Mouse (Mus musculus) thymus, postnatal 36 days (tissue): ENCODE measurements around the gene Bicral.
A peak's percentile ranks its signal among the peaks of the same experiment; 100 is the strongest.
"Not testable (repeated sequence)": the region's sequence is repeated elsewhere in the genome, so short reads cannot be mapped to it uniquely, and the experiment has no call there.

ENCODE experiments used
- DNase-seq, 2 experiments: peaks; one replicate each; pipeline ENCODE4 v3.0.0; 2022; ENCODE audit warnings: mixed read lengths in 2 of 2

Bicral gene

DNA sequence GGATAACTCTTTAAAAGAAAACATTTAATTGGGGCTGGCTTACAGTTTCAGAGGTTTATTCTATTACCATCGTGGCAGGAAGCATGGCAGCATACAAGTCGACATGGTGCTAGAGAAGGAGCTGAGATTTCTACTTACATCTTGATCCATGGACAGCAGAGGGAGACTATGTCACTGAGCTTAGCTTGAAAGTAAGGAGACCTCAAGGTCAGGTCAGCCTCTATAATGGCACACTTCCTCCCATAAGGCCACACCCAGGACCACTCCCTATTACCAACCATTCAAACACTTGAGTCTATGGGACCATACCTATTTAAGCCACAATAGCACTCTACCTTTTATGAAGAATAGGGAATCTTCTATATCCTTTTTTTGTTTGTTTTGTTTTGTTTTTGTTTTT, 65.3 kb downstream of the Bicral start:
- no peak for DNase-seq

DNA sequence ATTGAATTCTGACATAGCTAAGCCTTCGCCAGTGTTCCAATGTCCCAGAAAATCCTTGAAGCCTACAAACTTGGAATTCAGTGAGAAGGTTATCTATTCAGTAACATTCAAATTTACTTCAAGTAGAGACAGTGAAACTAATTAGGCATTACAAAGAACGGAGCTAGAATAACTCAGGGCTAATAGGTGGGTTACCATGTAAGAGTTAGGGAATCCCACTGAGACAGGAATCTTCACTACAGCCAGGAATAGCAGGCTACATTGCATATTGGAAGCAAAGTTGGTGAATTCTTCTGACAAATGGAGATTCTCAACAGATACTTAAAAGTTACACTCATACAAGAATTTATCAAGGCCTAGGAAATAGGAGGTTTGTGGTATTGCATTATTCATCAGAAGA, 70.3 kb downstream of the Bicral start:
- not testable (repeated sequence) for DNase-seq

DNA sequence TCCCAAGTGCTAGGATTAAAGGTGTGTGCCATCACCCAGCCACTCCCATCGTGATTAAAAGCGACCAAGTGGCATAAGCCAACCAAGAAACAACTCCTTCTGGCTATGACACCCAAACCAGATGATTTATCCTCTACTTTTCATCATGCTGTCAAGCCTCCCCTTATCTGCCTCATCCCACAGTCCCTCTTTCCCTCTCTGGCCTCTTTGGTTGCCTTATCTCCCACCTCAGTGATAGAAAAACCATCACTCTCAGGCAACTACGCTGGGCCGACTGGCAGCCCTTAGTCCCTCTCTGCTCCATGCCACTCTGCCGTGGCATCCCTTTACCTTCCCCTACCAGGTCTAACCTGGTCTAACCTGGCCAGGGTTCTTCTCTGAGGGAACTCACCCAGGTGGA, 71.3 kb downstream of the Bicral start:
- DNase-seq = no peak

DNA sequence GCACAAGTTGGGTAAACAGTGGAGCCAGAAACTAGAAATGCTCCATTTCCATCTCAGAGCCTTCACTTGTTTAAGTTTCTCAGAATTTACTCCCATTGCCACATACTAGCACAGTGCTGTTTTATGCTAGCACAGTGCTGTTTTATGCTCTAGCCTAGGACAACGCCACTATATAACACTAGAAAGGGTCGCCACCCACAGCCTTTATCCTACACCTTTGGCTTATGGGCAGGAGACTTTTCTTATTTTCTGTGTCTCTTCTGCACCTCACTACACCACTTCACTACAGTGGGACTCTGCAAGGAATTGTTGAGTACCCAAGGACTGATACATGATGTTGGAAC, 75.1 kb downstream of the Bicral start:
- no peak for DNase-seq

DNA sequence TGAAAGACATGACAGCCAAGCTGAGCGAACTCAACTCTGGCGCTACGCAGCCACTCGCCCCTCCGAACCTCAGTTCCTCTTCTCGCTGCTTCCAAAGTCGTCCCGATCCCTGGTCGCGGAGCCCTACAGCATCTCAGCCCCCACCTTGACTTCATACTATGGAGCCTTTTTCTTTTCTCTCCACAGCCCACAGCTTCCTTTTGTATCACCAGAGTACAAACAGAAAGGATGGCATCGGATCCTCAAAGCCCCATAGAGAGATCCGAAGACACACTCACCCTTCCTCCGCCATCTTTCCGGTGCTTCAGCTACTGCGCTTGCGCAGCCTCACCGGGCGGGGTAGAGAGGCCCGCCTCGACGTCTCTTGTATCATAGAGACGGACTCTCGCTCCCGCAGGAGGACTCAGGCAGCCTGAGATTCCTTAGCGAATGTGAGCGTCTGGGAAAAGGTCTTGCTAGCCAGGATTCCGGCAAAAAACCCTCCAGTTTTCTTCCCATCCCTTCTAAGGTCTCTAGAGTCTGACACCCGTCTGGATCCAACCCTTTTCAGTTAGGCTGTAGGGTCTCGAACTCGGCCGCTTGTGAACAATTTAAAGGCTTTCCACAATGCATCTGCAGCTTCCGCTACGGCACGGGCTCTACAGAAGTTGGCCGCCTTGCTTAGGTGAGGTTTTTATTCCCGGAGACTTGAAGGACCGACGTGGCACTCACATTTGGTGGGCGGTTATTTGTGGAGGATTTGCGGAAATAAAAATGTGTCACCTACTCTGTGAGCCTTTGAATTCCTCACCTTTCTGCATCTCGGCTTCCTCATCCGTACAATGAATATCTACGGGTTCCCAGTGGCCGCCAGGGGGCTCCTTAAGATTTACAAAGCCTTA, 75.7 kb downstream of the Bicral start, which contains the start of gene Rpl7l1:
Gene Rpl7l1 (minus strand): TSS at position 332 of the 881 bp plus-strand sequence.
- peak; percentile 90 to 92 for DNase-seq

DNA sequence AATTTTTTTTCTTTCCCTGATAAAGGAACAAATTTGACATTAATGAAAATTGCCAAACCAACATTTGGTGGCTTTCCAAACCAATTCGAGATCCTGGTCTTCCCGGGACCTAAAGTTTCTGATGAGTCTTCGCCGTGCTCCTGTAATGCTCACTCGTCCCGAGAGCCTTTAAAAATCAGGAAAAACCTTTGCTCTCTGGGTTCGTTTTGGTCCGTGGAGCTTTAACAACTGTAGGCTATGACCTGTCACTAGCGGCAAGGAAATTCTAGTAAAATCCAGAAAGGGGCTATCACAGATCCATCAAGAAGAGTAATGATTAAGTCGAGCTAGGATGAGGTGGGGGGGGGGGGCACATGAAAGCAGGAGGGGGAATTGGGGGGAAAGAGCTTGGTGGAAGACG, 76.4 kb downstream of the Bicral start:
- DNase-seq = no peak

DNA sequence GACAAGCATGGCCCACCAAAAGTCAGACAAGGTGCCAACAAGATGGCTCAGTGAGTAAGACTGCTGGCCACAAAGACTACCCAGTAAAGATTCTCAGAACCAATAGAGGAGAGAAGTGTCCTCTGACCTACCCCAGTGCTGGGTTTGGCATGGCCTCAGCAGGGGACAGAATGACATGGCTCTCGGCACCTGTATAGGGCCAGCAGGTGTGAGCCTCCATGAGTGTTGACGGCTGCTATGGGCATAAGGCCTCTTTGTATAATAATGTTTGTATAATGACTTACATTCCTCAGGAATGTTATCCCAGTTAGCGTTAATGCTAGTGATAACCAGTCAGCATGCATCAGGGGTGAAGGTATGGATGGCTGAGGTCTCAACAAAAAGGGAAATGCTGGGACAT, 82.2 kb downstream of the Bicral start:
- DNase-seq = no peak

DNA sequence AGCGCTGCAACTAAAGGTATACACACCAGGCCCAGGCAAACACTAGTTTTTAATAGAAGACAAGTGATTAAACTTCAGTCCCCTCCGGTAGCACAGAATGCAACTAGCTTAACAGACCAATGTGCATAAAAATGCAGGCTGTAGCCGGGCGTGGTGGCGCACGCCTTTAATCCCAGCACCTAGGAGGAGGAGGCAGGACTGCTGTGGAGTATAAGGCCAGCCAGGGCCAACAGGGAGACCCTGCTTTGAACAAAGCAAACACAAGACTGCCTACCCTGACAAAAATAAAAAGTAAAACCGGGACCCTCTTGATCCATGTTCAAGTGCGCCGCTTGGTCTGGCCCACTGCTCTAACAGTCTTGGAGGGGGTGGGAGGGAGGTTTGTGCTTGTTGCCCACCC, 83.2 kb downstream of the Bicral start:
- DNase-seq = no peak

DNA sequence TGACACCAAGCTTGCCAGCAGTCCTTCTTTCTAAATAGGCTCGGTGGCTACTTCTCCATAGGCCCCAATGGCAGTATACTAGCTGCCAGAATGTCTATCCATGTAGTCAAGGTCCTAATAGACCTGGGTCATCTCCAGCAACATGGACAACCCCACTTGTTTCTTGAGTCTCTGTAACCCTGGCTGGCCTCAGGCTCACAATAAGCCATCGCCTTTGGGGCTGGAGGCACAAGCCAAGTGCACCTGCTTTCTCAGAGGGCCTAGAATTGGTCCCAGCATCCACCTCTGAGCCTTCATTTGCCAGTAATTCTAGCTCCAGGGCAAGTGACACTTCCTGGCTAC, 84.2 kb downstream of the Bicral start:
- DNase-seq = no peak

DNA sequence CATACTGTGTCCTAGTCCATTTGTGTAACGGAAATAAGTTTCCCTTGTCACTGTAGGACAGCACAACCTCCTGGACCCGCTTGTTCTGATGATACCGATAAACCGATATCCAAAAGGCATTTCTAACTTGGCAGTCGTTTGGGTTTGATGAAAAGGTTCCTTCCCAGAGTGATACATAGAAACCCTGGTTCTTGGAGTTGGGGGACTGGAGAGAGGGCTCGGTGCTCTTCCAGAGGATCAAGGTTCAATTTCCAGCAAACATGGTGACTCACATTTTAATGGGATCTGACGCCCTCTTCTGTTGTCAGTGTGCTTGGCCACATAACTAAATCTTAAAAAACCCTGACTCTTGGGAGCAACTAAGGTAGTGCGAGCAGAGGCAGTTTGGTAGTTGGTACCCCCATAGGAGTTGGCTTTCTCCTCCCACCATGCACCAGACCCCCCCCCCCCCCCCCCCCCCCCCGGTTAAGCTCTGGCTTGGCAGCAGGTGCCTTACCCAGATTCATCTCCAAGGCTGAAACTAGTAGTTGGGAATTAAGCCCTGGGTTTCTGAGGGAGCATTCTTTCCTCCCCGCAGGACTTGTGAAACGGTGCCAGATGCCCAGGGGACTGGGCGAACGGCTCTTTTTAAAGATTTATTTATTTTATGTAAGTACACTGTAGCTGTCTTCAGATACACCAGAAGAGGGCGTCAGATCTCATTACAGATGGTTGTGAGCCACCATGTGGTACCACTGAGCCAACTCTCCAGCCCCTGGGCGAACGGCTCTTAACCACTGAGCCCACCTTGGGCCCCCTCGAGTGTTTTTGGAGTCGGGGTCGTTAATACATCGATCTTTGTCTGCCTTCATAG, 84.8 kb downstream of the Bicral start:
- no peak for DNase-seq

DNA sequence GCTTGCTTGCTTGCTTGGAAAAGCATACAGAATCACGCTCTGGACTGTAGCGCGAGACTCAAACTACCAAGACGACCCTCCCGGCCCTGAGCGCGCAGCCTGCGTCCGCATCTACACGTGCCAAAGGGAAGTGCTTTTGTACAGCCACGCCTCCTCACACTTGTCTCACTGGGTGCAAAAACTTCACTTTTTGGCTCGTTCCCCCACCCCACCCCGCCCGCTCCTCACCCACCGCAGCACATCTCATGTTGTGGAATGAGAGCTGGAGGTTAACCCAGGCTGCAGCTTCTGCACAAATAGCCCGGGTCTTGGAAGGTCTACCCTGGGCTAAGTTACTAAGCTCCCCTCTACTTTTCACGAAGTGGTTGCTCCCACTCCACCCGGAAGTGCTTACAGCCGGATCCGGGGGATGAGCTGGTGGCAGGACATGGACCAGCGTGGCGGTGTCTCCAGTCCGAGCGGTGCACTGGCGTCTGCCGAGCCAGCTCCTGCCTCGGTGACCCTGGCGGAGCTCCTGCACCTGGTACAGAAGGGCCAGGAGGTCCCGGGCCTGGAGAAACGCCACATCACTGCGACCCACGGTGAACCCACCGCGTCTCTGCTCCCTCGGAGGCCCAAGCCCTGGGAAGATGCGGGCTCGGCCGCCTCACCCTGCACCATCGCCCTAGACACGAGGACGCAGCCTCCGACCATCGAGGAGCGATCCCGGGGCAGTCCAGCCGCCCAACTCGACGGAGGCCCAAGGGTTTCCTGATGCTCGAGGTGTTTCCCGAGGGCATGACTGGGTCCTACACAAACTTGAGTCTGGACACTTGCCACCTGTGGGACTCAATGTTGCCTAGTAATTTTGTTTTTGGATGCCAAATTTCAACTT, 85.6 kb downstream of the Bicral start, which contains the start of gene 2310039H08Rik:
Gene 2310039H08Rik (plus strand): TSS at position 232 of the 874 bp plus-strand sequence.
- peak; percentile 81 to 83 for DNase-seq

DNA sequence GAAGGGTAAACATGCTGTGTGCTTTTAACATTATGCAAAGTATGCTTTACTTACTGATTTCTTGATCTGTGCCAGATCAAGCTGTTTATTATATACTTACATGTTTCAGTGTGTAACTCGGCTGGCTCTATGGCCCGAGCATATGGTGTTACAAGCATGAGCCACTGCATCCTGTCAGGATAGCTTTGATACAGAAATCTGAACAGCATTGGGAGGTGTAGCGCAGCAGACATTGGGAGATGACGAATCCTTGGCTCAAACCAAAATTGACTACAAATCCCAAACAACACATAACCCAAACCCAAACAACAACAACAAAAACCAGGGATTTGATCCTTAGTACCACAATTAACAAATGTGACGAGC, 86.3 kb downstream of the Bicral start:
- DNase-seq = no peak

DNA sequence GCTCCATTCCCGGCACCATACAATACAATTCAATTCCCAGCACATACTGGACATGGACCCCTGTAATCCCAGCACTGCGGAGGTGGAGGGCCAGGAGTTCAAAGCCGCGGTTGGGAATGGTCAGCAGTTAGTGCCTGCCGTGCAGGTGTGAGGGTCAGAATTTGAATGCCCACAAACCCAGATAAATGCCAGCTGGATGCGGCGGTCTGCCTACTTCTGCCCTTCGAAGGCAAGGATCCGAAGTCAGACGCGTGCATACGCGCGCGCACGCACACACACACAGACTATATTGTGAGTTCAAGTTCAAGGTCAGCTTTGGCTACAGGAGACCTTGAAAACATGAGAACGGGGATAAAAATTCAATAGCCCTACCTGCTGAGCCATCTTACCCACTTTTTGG, 86.7 kb downstream of the Bicral start:
- DNase-seq = no peak

DNA sequence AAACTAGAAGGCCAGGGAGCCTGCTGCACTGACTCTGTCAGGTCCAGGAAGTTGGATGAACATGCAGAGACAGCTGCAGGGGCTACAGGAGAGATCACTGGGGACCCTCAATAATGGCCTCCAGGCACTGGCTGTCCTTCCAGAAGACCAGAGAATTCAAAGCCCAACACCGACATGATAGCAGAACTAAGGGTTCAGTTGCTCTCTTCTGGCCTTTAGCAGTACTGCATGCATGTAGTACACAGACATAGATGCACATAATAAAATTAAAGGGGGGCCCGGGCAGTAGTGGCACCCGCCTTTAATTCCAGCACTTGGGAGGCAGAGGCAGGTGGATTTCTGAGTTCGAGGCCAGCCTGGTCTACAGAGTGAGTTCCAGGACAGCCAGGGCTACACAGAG, 87.3 kb downstream of the Bicral start:
- DNase-seq = no peak

DNA sequence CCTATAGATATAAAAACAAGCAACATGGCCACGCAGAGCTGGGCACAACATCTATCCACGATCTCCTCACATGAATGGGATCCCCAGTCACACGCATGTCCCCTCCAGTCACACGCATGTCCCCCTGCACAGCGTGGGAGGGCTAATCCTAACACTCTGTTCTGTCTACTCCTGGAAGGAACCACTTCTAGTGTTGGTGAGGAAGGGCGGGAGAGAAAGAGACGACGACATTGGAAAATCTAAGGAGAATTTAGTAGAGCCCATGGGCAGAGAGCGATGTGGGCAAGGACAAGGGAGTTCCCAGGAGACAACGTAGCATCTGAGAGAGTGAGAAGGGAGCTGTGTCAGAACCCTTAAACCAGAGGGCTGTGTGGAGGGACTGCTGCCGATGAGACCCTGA, 87.7 kb downstream of the Bicral start:
- DNase-seq = no peak

DNA sequence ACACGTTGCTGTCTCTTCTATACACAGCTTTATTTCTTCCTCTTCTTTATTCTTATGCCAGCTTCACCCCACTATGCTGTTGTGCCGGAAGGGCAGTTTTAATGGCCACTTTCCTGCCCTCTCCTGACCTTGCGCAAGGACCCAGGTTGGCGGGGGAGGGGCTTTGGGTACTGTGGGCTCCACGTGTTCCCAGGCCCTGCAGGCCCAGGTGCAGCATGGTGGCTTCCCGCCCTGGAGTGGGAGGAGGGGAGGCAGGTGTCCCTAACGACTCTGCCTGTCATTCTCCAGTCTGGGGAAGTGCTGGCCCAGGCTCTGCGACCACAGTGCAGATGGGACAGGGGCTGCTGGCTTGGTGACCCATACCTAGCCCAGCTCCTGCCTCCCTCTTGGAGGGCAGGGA, 90.4 kb downstream of the Bicral start:
- peak; percentile 78 to 89 for DNase-seq

DNA sequence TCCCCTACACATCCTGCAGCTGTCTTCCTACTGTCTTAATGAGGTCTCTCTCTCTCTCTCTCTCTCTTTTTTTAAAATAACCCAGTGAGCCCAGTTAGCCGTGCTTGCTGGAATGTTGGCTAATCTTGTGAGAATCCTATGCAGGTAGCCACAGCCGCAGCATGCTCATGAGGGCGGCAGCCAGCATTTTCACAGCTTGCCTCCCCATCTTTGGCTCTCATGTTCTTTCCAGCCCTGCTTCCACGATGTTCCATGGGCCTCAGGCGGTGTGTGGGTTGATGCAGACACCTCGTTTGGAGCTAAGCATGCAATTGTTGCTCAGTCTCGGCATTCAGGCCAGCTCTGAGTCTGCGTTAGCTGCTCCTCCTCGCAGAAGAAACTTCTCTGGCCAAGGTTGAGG, 93.4 kb downstream of the Bicral start:
- DNase-seq = not testable (repeated sequence)

DNA sequence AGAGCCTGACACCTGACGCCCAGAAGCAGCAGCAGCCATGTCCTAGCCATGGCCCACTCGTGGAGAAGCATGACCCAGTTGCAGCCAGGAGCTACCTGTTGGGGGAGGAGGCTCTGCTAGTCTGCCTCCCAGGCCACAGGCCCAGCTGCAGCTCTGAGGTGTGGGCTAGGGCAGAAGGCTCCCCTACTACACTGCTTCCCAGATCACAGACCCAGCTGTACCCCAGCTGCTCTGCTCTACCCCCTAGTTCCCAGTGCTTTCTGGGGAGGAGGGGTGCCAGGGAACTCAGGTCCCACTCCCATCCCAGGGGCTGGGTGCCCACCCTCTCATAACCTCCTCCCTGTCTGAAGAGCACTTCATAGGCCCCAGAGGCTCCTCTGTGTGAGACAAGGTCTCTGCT, 94.7 kb downstream of the Bicral start, which contains the start of gene Ptcra:
Gene Ptcra (minus strand): TSS at position 169 of the 400 bp plus-strand sequence.
- peak; percentile 67 to 85 for DNase-seq

DNA sequence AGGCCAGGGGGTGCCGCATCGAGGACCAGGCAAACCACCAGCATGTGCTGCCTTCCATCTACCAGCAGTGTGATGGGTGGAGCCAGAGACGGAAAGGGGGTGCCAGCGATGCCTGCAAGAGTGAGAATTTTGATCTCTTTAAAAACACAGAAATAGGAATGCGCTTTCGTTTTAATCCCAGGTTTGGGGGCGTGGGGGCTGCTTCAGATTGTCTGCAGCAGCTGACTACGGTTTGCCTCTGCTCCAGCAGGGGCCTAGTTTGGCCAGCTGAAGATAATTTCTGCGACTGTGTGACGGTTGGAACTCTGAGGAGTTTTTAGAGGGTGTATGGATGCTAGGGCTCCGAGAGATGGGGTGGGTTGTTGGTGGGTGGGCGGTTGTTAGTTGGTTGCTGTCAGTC, 99.5 kb downstream of the Bicral start:
- DNase-seq = no peak

DNA sequence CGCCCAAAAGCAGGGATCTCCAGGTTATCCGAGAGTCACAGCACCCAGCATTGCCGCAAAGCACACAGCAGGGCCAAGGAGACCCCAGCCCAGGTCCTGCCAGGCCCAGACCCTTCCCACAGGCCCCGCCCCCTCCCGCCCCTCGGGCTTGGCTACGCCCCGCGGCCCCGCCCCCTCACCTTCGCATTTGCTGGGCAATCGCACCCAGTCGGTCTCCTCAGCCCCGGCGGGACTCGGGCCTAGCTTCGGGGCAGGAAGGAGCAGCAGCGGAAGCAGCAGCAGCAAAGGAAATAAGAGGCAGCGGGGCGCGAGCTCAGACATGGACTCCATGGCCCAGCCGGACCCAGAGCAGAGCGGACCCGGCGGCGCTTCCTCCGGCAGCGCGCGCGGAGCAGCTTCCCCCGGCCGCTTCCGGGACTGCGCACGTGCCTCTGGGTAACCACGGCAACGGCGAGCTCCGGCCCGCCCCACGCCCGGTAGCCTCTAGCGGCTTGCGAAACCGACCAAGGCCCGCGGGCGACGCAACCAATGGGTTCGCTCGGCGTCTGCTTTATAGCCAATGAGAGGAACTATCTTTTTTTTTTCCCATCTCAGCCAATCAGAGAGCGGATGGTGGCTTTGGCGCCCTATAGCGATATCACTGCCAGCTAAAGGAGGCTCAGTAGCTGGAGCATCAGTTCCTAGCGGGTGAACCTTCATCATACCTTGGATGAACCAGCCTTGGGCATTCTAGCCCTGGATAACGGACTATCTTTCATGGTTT, 106.3 kb downstream of the Bicral start, which contains the start of gene Cnpy3:
Gene Cnpy3 (minus strand): TSS at position 421 of the 763 bp plus-strand sequence.
- DNase-seq = peak; percentile 94 to 98

DNA sequence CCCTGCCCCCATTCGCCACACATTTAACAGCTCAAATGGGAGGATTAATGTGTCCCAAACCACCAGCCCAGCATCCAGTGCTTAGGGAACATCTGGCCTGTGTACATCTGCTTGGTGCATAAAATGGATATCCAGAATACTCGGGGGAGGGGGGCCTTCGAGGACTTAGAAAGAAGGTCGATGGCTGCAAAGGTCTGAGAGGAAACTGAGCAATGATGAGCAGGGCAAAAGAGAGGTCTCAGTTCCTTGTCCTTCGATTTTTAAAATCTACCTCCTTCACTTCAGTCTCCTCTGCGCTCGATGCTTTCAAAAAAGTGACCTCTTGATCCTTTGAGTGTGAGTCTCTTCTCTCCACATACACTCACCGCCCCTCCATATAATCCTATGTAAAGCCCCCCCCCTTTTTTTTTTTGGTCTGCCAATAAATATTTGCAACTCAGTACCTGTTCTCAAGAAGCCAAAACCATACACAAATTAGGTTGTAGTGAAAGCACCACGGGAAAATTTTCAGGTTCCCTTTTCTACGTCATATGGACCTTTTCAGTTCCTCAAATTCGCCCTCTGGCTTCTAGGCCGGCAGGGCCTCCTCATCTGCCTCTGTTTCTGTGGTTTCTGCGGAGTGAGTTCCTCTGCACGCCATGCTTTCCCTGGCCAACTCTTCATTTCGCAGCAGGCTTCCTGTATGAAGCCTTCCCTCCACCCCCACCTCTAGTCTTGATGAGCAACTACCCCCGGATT, 107.1 kb downstream of the Bicral start:
- DNase-seq = no peak
